Mouse (Mus musculus) testis, adult 2 months (tissue): ENCODE measurements around the gene Galnt18. TPM values are rescaled to one million over a fixed set of nuclear protein-coding genes. Genes with fewer than 3 reads are reported as not detected.
A peak's percentile ranks its signal among the peaks of the same experiment; 100 is the strongest.

Experiments used
- H3K27ac ChIP-seq: fragments of 200-500 bp; 2 replicates; pipeline ENCODE4 v1.5.1; 2012; ENCODE audit warnings: low read depth, low read length; ENCODE audit not compliant: control insufficient read depth, insufficient read depth
- H3K27me3 ChIP-seq: fragments of 200-500 bp; 2 replicates; pipeline ENCODE4 v1.6.1; 2012; ENCODE audit warnings: mild to moderate bottlenecking, low read length, moderate library complexity; ENCODE audit not compliant: control insufficient read depth, insufficient read depth
- H3K36me3 ChIP-seq: fragments of 200-500 bp; 2 replicates; pipeline ENCODE4 v1.6.1; 2012; ENCODE audit warnings: mild to moderate bottlenecking, low read length; ENCODE audit not compliant: control insufficient read depth, insufficient read depth
- H3K4me1 ChIP-seq: fragments of 200-500 bp; 2 replicates; pipeline ENCODE4 v1.6.1; 2012; ENCODE audit warnings: low read length; ENCODE audit not compliant: control insufficient read depth, insufficient read depth
- H3K4me3 ChIP-seq: fragments of 200-500 bp; 2 replicates; pipeline ENCODE4 v1.5.1; 2012; ENCODE audit warnings: low read depth, mild to moderate bottlenecking, low read length, moderate library complexity, mixed read lengths; ENCODE audit not compliant: control insufficient read depth
- CTCF ChIP-seq: fragments of 200-500 bp; IDR thresholded peaks from 2 replicates; pipeline ENCODE4 v1.5.1; 2012; ENCODE audit warnings: low read depth, mild to moderate bottlenecking, inconsistent platforms, low read length, moderate library complexity; ENCODE audit not compliant: control insufficient read depth, insufficient read depth, insufficient replicate concordance
- POLR2A ChIP-seq: fragments of 200-500 bp; IDR thresholded peaks from 2 replicates; pipeline ENCODE4 v1.6.1; 2012; ENCODE audit warnings: low read depth, mild to moderate bottlenecking, inconsistent platforms, low read length, moderate library complexity; ENCODE audit not compliant: control insufficient read depth
- polyA plus RNA-seq: library from polyadenylated mRNA; depleted of rRNA; stranded (reverse); fragments of >200 nt; gene quantifications from 2 replicates; pipeline ENCODE4 v1.2.3, GENCODE M21; 2012

The Galnt18 gene
- polyA plus RNA-seq, 1 experiment = 3.3 TPM

GRCm38 (mm10) chr7:111580547-111580946 is 199.2 kb downstream of the Galnt18 start:
- Histone ChIP-seq H3K4me1 (no peaks in the 10 kb centered on the region), H3K4me3 (no peak overlapping the region), H3K27me3 (no peaks in the 10 kb centered on the region), H3K36me3 (no peaks in the 10 kb centered on the region), H3K27ac (no peak overlapping the region)
- TF ChIP-seq POLR2A (no peak), CTCF (no peak)

- Histone ChIP-seq H3K27me3 (no peaks in the 10 kb centered on the region), H3K4me1 (no peaks in the 10 kb centered on the region), H3K36me3 (no peaks in the 10 kb centered on the region), H3K27ac (no peak overlapping the region), H3K4me3 (no peak overlapping the region)
- TF ChIP-seq POLR2A = no peak
- no peak for TF ChIP-seq CTCF
These were observed 204.7 kb downstream of the Galnt18 start for GRCm38 (mm10) chr7:111575096-111575495.

GRCm38 (mm10) chr7:111572336-111572735 is 207.4 kb downstream of the Galnt18 start:
- Histone ChIP-seq H3K36me3 (no peaks in the 10 kb centered on the region), H3K27me3 (no peaks in the 10 kb centered on the region), H3K27ac (no peak overlapping the region), H3K4me1 (no peaks in the 10 kb centered on the region), H3K4me3 (no peak overlapping the region)
- no peak for TF ChIP-seq POLR2A

DNA sequence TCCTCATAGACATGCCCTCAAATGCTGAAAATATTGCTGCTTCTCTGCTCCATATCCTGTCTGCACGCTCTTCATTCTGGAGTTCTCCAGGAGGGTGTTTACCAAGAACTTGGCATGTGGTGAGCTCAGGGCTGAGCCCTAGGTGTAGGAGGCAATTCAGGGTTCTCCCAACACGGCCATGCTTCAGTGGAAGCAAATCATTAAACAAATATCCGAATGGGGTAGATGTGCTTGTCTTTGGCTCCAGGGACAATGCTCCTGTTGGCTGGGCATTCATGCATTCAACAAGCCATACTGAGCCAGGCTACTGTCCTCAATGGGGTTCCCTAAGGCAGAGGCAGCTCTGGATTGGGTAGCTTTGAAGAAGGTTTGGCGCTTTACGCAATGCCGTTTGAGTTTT is 212.9 kb downstream of the Galnt18 start:
- no peak overlapping the region for H3K27ac ChIP-seq
- no peaks in the 10 kb centered on the region for H3K27me3 ChIP-seq
- no peaks in the 10 kb centered on the region for H3K36me3 ChIP-seq
- H3K4me3 ChIP-seq = no peak overlapping the region
- H3K4me1 ChIP-seq = no peaks in the 10 kb centered on the region
- TF ChIP-seq POLR2A (no peak), CTCF (no peak)

GRCm38 (mm10) chr7:111563316-111564110 is 216.3 kb downstream of the Galnt18 start:
- no peaks in the 10 kb centered on the region for H3K36me3 ChIP-seq
- H3K27ac ChIP-seq = no peak overlapping the region
- no peaks in the 10 kb centered on the region for H3K27me3 ChIP-seq
- H3K4me1 ChIP-seq = no peaks in the 10 kb centered on the region
- no peak overlapping the region for H3K4me3 ChIP-seq
- TF ChIP-seq CTCF = no peak
- no peak for TF ChIP-seq POLR2A

- peak; percentile 62; the same call in 1 of the 2 replicates for TF ChIP-seq CTCF
- TF ChIP-seq POLR2A = no peak
- Histone ChIP-seq H3K4me3 (no peak overlapping the region), H3K27ac (no peak overlapping the region), H3K36me3 (no peaks in the 10 kb centered on the region), H3K4me1 (no peaks in the 10 kb centered on the region), H3K27me3 (no peaks in the 10 kb centered on the region)
These were observed 219.7 kb downstream of the Galnt18 start for GRCm38 (mm10) chr7:111560097-111560496.

DNA sequence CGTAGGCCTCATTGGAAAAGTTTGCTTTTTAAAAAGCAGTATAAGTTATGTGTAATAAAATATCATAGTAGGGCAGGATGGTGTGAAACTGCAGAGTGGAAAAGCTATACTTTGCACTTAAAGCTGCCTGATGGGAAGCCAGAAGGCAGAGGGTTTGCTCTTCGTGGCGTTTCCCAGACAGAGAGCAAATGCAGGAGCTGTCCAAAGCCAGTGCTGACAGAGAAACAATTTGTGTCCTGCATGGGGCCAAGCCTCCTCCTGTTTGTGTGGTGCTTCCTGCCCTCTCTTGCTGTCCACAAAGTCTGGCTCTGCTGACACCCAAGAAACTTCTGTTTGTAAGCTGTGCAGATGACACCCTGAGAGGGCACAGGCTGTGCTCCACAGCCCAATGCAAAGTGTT is 220.8 kb downstream of the Galnt18 start:
- TF ChIP-seq POLR2A (no peak), CTCF (no peak)
- no peaks in the 10 kb centered on the region for H3K36me3 ChIP-seq
- H3K4me1 ChIP-seq = no peaks in the 10 kb centered on the region
- H3K27ac ChIP-seq = no peak overlapping the region
- no peaks in the 10 kb centered on the region for H3K27me3 ChIP-seq
- H3K4me3 ChIP-seq = no peak overlapping the region

GRCm38 (mm10) chr7:111550987-111551386 is 228.8 kb downstream of the Galnt18 start:
- no peak for TF ChIP-seq CTCF
- no peak for TF ChIP-seq POLR2A
- no peaks in the 10 kb centered on the region for H3K27me3 ChIP-seq
- no peak overlapping the region for H3K4me3 ChIP-seq
- no peaks in the 10 kb centered on the region for H3K4me1 ChIP-seq
- no peak overlapping the region for H3K27ac ChIP-seq
- H3K36me3 ChIP-seq = no peaks in the 10 kb centered on the region
